Mouse (Mus musculus): ENCODE results near the gene Vmn1r60. TPM values are rescaled to one million over a fixed set of nuclear protein-coding genes. Genes with fewer than 3 reads are reported as not detected.

Gene Vmn1r60
- polyA plus RNA-seq (2015; fragmentation: Illumina TruSeq; extraction: RNeasy Lipid Tissue Mini Kit (QIAGEN cat#74804); ENCODE audit: low read depth, low replicate concordance) = not detected

GRCm38 (mm10) chr7:5547217-5547616 lies at the start of gene Vmn1r60:
TSS of gene Vmn1r60 (minus strand) at chr7:5547317.

GRCm38 (mm10) chr7:5493856-5494255 lies 53.3 kb downstream of the Vmn1r60 start, which contains the start of gene Vmn2r28:
TSS of gene Vmn2r28 (minus strand) at chr7:5493956.

Other genes starting within 250 kb of the Vmn1r60 start
- not detected for gene Gm5065, start 196.8 kb downstream of the Vmn1r60 start, polyA plus RNA-seq (2015; fragmentation: Illumina TruSeq; extraction: RNeasy Lipid Tissue Mini Kit (QIAGEN cat#74804); ENCODE audit: low read depth, low replicate concordance)
- gene Nlrp2, start 196.3 kb downstream of the Vmn1r60 start, polyA plus RNA-seq (2015; fragmentation: Illumina TruSeq; extraction: RNeasy Lipid Tissue Mini Kit (QIAGEN cat#74804); ENCODE audit: low read depth, low replicate concordance) = not detected
- not detected for gene Vmn1r58, start 133.9 kb downstream of the Vmn1r60 start, polyA plus RNA-seq (2015; fragmentation: Illumina TruSeq; extraction: RNeasy Lipid Tissue Mini Kit (QIAGEN cat#74804); ENCODE audit: low read depth, low replicate concordance)
- not detected for gene Vmn1r59, start 90.5 kb downstream of the Vmn1r60 start, polyA plus RNA-seq (2015; fragmentation: Illumina TruSeq; extraction: RNeasy Lipid Tissue Mini Kit (QIAGEN cat#74804); ENCODE audit: low read depth, low replicate concordance)
- not detected for gene Vmn2r28, start 53.4 kb downstream of the Vmn1r60 start, polyA plus RNA-seq (2015; fragmentation: Illumina TruSeq; extraction: RNeasy Lipid Tissue Mini Kit (QIAGEN cat#74804); ENCODE audit: low read depth, low replicate concordance)
- gene Vmn1r61, start 66.0 kb upstream of the Vmn1r60 start, polyA plus RNA-seq (2015; fragmentation: Illumina TruSeq; extraction: RNeasy Lipid Tissue Mini Kit (QIAGEN cat#74804); ENCODE audit: low read depth, low replicate concordance) = not detected
- gene Vmn1r62, start 126.3 kb upstream of the Vmn1r60 start, polyA plus RNA-seq (2015; fragmentation: Illumina TruSeq; extraction: RNeasy Lipid Tissue Mini Kit (QIAGEN cat#74804); ENCODE audit: low read depth, low replicate concordance) = not detected